Mouse (Mus musculus) E14TG2a.4 (cell line): Measurements from ENCODE around the gene Sptb.

Experiments used
- CTCF ChIP-seq: conservative IDR thresholded peaks from 2 replicates; pipeline ENCODE4 v1.5.1; 2014; ENCODE audit warnings: low read length
- POU5F1 ChIP-seq: IDR thresholded peaks from 2 replicates; pipeline ENCODE4 v1.6.1; 2014; ENCODE audit warnings: low read length, borderline replicate concordance

- no peak for TF ChIP-seq CTCF
- TF ChIP-seq POU5F1, result no peak
These were observed 114.5 kb downstream of the Sptb start for GRCm38 (mm10) chr12:76595830-76596229.
